Mouse (Mus musculus): ENCODE results near the gene Slc13a3. TPM values are rescaled to one million over a fixed set of nuclear protein-coding genes. Genes with fewer than 3 reads are reported as not detected.

Gene Slc13a3
- polyA plus RNA-seq, 1 experiment from 2014 or later, result 0.29 TPM

GRCm38 (mm10) chr2:165415141-165415721, 57.8 kb downstream of the Slc13a3 start:
- Histone ChIP-seq H3K36me3 (ENCODE audit: control insufficient read depth, insufficient read depth, low read length) (no peaks in the 10 kb centered on the region), H3K27ac (ENCODE audit: low read depth, low read length) (no peak overlapping the region), H3K4me1 (ENCODE audit: control insufficient read depth, insufficient read depth, low read length) (0 out of 2 replicates have a peak, but pooled peaks cover 3% of the 10 kb centered on the region), H3K4me3 (ENCODE audit: low read depth, low read length) (no peak overlapping the region), H3K4me2 (no peak overlapping the region), H3K27me3 (ENCODE audit: control insufficient read depth, insufficient read depth, low read length) (no peaks in the 10 kb centered on the region), H3K9me3 (replicated peaks; ENCODE audit: control insufficient read depth, low read length) (no peaks in the 10 kb centered on the region), H3K9ac (ENCODE audit: low read depth, low read length) (no peak overlapping the region)
- WGBS (ENCODE audit: insufficient replicate concordance), result 43% methylated on average over 11 of the region's 11 CpGs
- no peak for ATAC-seq (replicated peaks; ENCODE audit: insufficient number of reproducible peaks, low FRiP score, low TSS enrichment)

- no peaks in the 10 kb centered on the region for H3K9me3 ChIP-seq (replicated peaks; ENCODE audit: control insufficient read depth, low read length)
Observed at GRCm38 (mm10) chr2:165414321-165414720, 58.7 kb downstream of the Slc13a3 start.

DNA sequence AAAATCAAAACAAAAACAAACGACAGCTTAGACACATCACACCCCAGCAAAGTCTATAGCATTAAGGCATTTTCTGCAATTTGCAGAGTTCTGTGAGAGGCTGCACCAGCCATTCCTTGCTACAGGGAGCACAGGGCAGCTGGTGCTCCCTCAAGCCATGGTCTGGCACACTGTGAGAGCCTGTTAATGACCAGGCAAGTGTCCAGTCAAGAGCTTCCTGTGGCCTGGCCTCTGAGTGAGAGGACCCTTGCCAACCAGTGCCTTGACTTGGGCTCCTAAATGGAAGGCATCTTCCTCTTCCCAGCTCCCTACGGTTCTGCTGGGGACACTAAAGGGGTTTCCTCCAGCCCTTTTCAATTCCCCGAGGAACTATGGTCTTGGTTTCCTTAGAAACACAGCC, 59.1 kb downstream of the Slc13a3 start:
- no peak overlapping the region for H3K4me3 ChIP-seq (ENCODE audit: low read depth, low read length)
- H3K9me3 ChIP-seq (replicated peaks; ENCODE audit: control insufficient read depth, low read length), result no peaks in the 10 kb centered on the region
- ATAC-seq (replicated peaks; ENCODE audit: insufficient number of reproducible peaks, low FRiP score, low TSS enrichment), result no peak
- no peak overlapping the region for H3K9ac ChIP-seq (ENCODE audit: low read depth, low read length)
- no peaks in the 10 kb centered on the region for H3K36me3 ChIP-seq (ENCODE audit: control insufficient read depth, insufficient read depth, low read length)
- no peaks in the 10 kb centered on the region for H3K27me3 ChIP-seq (ENCODE audit: control insufficient read depth, insufficient read depth, low read length)
- 52% methylated on average over 3 of the region's 3 CpGs for WGBS (ENCODE audit: insufficient replicate concordance)
- H3K4me2 ChIP-seq, result no peak overlapping the region
- H3K27ac ChIP-seq (ENCODE audit: low read depth, low read length), result no peak overlapping the region
- H3K4me1 ChIP-seq (ENCODE audit: control insufficient read depth, insufficient read depth, low read length), result 0 out of 2 replicates have a peak, but pooled peaks cover 3% of the 10 kb centered on the region

More at GRCm38 (mm10) chr2:165414321-165414720, 58.7 kb downstream of the Slc13a3 start:
- no peak for ATAC-seq (replicated peaks; ENCODE audit: insufficient number of reproducible peaks, low FRiP score, low TSS enrichment)
- 67% methylated on average over 5 of the region's 5 CpGs for WGBS (ENCODE audit: insufficient replicate concordance)
- H3K4me2 ChIP-seq, result no peak overlapping the region
- H3K9ac ChIP-seq (ENCODE audit: low read depth, low read length), result no peak overlapping the region
- no peak overlapping the region for H3K27ac ChIP-seq (ENCODE audit: low read depth, low read length)
- 0 out of 2 replicates have a peak, but pooled peaks cover 3% of the 10 kb centered on the region for H3K4me1 ChIP-seq (ENCODE audit: control insufficient read depth, insufficient read depth, low read length)
- H3K36me3 ChIP-seq (ENCODE audit: control insufficient read depth, insufficient read depth, low read length), result no peaks in the 10 kb centered on the region
- H3K27me3 ChIP-seq (ENCODE audit: control insufficient read depth, insufficient read depth, low read length), result no peaks in the 10 kb centered on the region
- H3K4me3 ChIP-seq (ENCODE audit: low read depth, low read length), result no peak overlapping the region

- no peak overlapping the region for H3K9ac ChIP-seq (ENCODE audit: low read depth, low read length)
- H3K4me3 ChIP-seq (ENCODE audit: low read depth, low read length), result no peak overlapping the region
- WGBS (ENCODE audit: insufficient replicate concordance), result 44% methylated on average over 10 of the region's 10 CpGs
- no peaks in the 10 kb centered on the region for H3K9me3 ChIP-seq (replicated peaks; ENCODE audit: control insufficient read depth, low read length)
- no peaks in the 10 kb centered on the region for H3K36me3 ChIP-seq (ENCODE audit: control insufficient read depth, insufficient read depth, low read length)
- no peak overlapping the region for H3K4me2 ChIP-seq
- H3K27me3 ChIP-seq (ENCODE audit: control insufficient read depth, insufficient read depth, low read length), result no peaks in the 10 kb centered on the region
- no peaks in the 10 kb centered on the region for H3K4me1 ChIP-seq (ENCODE audit: control insufficient read depth, insufficient read depth, low read length)
- ATAC-seq (replicated peaks; ENCODE audit: insufficient number of reproducible peaks, low FRiP score, low TSS enrichment), result no peak
- no peak overlapping the region for H3K27ac ChIP-seq (ENCODE audit: low read depth, low read length)
Observed at GRCm38 (mm10) chr2:165407700-165408301, 65.2 kb downstream of the Slc13a3 start.

GRCm38 (mm10) chr2:165405351-165405750, 67.7 kb downstream of the Slc13a3 start:
- no peak overlapping the region for H3K4me3 ChIP-seq (ENCODE audit: low read depth, low read length)
- WGBS (ENCODE audit: insufficient replicate concordance), result 25% methylated on average over 6 of the region's 6 CpGs
- H3K9ac ChIP-seq (ENCODE audit: low read depth, low read length), result no peak overlapping the region
- H3K27ac ChIP-seq (ENCODE audit: low read depth, low read length), result no peak overlapping the region
- 0 out of 2 replicates have a peak, but pooled peaks cover 4% of the 10 kb centered on the region for H3K4me1 ChIP-seq (ENCODE audit: control insufficient read depth, insufficient read depth, low read length)
- no peaks in the 10 kb centered on the region for H3K27me3 ChIP-seq (ENCODE audit: control insufficient read depth, insufficient read depth, low read length)
- H3K4me2 ChIP-seq, result no peak overlapping the region
- 0 out of 2 replicates have a peak, but pooled peaks have one; percentile 35 for ATAC-seq (replicated peaks; ENCODE audit: insufficient number of reproducible peaks, low FRiP score, low TSS enrichment)
- H3K36me3 ChIP-seq (ENCODE audit: control insufficient read depth, insufficient read depth, low read length), result no peaks in the 10 kb centered on the region
- no peaks in the 10 kb centered on the region for H3K9me3 ChIP-seq (replicated peaks; ENCODE audit: control insufficient read depth, low read length)

- no peak overlapping the region for H3K9ac ChIP-seq (ENCODE audit: low read depth, low read length)
- no peak overlapping the region for H3K4me3 ChIP-seq (ENCODE audit: low read depth, low read length)
- H3K27me3 ChIP-seq (ENCODE audit: control insufficient read depth, insufficient read depth, low read length), result no peaks in the 10 kb centered on the region
- no peaks in the 10 kb centered on the region for H3K36me3 ChIP-seq (ENCODE audit: control insufficient read depth, insufficient read depth, low read length)
- 0 out of 2 replicates have a peak, but pooled peaks cover 4% of the 10 kb centered on the region for H3K4me1 ChIP-seq (ENCODE audit: control insufficient read depth, insufficient read depth, low read length)
- H3K9me3 ChIP-seq (replicated peaks; ENCODE audit: control insufficient read depth, low read length), result no peaks in the 10 kb centered on the region
- no peak for ATAC-seq (replicated peaks; ENCODE audit: insufficient number of reproducible peaks, low FRiP score, low TSS enrichment)
- WGBS (ENCODE audit: insufficient replicate concordance), result 61% methylated on average over 9 of the region's 9 CpGs
- H3K4me2 ChIP-seq, result no peak overlapping the region
- no peak overlapping the region for H3K27ac ChIP-seq (ENCODE audit: low read depth, low read length)
Observed at GRCm38 (mm10) chr2:165404951-165405350, 68.1 kb downstream of the Slc13a3 start.

DNA sequence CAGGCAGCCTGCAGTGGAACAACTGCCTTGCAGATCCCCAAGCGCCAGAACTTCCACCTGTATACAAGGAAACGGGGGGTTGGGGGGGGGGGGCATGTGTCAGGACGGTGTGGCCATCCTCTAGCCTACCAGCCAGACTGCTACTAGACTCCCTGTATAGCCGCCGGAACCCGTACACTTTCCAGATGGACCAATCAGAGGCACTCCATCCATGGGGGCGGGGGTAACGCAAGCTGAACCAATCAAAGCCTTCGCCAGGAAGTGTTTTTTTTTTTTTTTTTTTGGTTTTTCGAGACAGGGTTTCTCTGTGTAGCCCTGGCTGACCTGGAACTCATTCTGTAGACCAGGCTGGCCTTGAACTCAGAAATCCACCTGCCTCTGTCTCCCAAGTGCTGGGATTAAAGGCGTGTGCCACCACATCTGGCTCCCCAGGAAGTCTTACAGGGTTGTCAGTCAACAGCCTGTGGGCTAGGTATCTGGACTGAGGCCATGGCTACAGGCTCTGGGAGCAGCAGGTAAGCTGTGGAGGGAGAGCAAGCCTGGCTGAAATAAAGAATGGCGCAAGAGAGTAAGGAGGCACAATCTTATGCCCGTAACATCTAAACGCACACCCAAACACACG, 74.8 kb downstream of the Slc13a3 start:
- no peak for ATAC-seq (replicated peaks; ENCODE audit: insufficient number of reproducible peaks, low FRiP score, low TSS enrichment)
- 65% methylated on average over 14 of the region's 15 CpGs for WGBS (ENCODE audit: insufficient replicate concordance)
- H3K9me3 ChIP-seq (replicated peaks; ENCODE audit: control insufficient read depth, low read length), result no peaks in the 10 kb centered on the region
- H3K4me2 ChIP-seq, result no peak overlapping the region
- H3K36me3 ChIP-seq (ENCODE audit: control insufficient read depth, insufficient read depth, low read length), result no peaks in the 10 kb centered on the region
- no peak overlapping the region for H3K4me3 ChIP-seq (ENCODE audit: low read depth, low read length)
- no peak overlapping the region for H3K9ac ChIP-seq (ENCODE audit: low read depth, low read length)
- no peak overlapping the region for H3K27ac ChIP-seq (ENCODE audit: low read depth, low read length)
- peaks cover 13% of the 10 kb centered on the region; the same call in 1 of the 2 replicates for H3K4me1 ChIP-seq (ENCODE audit: control insufficient read depth, insufficient read depth, low read length)
- no peaks in the 10 kb centered on the region for H3K27me3 ChIP-seq (ENCODE audit: control insufficient read depth, insufficient read depth, low read length)

GRCm38 (mm10) chr2:165397502-165398163, 75.4 kb downstream of the Slc13a3 start:
- no peak overlapping the region for H3K9ac ChIP-seq (ENCODE audit: low read depth, low read length)
- no peak overlapping the region for H3K4me2 ChIP-seq
- 69% methylated on average over 23 of the region's 23 CpGs for WGBS (ENCODE audit: insufficient replicate concordance)

More at GRCm38 (mm10) chr2:165397502-165398163, 75.4 kb downstream of the Slc13a3 start:
- Histone ChIP-seq H3K27me3 (ENCODE audit: control insufficient read depth, insufficient read depth, low read length) (no peaks in the 10 kb centered on the region), H3K4me3 (ENCODE audit: low read depth, low read length) (no peak overlapping the region), H3K27ac (ENCODE audit: low read depth, low read length) (peak overlapping the region; percentile 35), H3K9me3 (replicated peaks; ENCODE audit: control insufficient read depth, low read length) (no peaks in the 10 kb centered on the region), H3K36me3 (ENCODE audit: control insufficient read depth, insufficient read depth, low read length) (no peaks in the 10 kb centered on the region), H3K4me1 (ENCODE audit: control insufficient read depth, insufficient read depth, low read length) (peaks cover 13% of the 10 kb centered on the region; the same call in 1 of the 2 replicates)
- no peak for ATAC-seq (replicated peaks; ENCODE audit: insufficient number of reproducible peaks, low FRiP score, low TSS enrichment)
